Mouse (Mus musculus): ENCODE measurements at regions not wholly inside any gene's neighbourhood (a gene's known extent, or its start where the extent isn't known, plus 50 kb on each side); places are given as distances from the start of the nearest gene placed in this dataset.

DNA sequence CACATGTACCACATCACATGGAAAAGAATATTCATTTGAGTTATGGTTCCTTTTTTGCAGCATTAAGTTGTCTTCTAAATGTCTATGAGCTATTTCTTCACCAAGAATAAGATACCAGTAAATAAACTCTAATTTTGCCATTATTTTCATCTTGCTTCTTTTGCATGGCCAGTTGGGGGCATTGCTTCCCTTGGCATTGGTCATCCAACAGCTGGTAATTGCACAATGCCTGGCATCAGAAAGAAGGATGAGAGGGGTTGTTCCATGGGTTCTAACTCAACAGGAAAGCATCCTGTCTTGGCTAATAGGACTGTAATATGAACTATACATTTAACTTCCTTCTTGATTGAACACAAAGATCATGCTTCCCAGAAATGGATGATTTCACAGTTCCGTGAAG lies 174.4 kb downstream of the Fam49a start:
- TF ChIP-seq CTCF (IDR thresholded peaks at IDR 0.05; ENCODE audit: low read depth, low read length) (no peak), POLR2A (IDR thresholded peaks at IDR 0.05; ENCODE audit: borderline replicate concordance, low read depth, low read length) (no peak)
